In the genomic region with DNA sequence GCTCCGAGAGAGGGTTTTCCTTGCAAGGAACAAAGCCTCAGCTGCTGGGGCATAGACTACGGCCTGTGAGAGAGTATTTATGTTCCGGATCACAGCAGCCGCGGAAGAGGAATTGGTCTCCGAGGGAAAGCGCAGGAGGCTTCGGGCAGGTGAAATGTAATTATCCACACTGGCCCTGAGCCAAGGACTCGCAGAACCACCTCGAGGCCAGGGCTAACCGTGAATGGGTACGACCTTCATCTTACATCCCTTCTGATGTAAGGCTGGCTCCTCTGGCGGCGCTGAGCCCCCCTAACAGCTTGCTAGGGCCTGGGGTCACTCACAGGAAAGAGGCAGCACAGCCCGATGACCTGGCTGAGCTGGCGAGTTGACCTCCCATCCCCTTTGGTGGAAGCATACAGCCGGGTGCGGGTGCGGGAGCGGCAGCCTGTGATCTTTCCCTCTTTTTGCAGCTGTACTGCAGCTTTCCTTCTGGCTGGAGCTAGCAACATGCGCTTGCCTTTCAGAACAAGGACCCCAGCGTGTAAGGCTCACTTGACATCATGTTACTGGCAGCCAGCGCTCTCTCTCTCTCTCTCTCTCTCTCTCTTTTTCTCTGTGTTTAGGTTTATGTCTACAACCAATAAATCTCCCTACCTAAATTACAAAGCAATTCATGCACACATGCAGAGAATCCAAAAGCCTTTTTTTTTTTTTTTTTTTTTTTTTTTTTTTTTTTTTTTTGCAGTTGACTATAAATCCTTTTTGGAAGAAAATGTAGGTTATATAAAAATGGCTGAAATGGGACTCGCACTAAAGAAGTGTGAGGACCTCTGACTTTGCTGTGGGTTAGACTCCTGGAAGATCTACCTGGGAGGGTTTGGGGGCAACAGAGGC, we compare ENCODE assay signal across 8 mouse cellular contexts. TPM values are rescaled to one million over a fixed set of nuclear protein-coding genes. Genes with fewer than 3 reads are reported as not detected.
DNase-seq lines count a peak whose midpoint lies in the region; ATAC-seq and TF ChIP-seq lines count a peak whose summit lies in the region.

No protein-coding gene starts in this region.

- no peaks in the 10 kb centered on the region for H3K9me3 ChIP-seq in CH12.LX (replicated peaks; ENCODE audit: low read length)
- no peaks in the 10 kb centered on the region for H3K9me3 ChIP-seq in forebrain, embryonic 11.5 days (ENCODE audit: control insufficient read depth, low read length)
- H3K9me3 ChIP-seq in limb, embryonic 14.5 days (ENCODE audit: control insufficient read depth, low read length): no peaks in the 10 kb centered on the region

- no peak for TF ChIP-seq RAD21 in CH12.LX (IDR thresholded peaks at IDR 0.05; ENCODE audit: low read depth, low read length)

- no peak for TF ChIP-seq EP300 in CH12.LX (IDR thresholded peaks at IDR 0.05; ENCODE audit: low read length)

- no peak overlapping the region for H3K9ac ChIP-seq in CH12.LX (ENCODE audit: insufficient read depth, low read depth)
- no peak overlapping the region for H3K9ac ChIP-seq in forebrain, embryonic 11.5 days (ENCODE audit: low read length)
- H3K9ac ChIP-seq in limb, embryonic 14.5 days (ENCODE audit: low read depth, low read length, severe bottlenecking): peak overlapping the region; percentile 41

- H3K4me1 ChIP-seq in CH12.LX (ENCODE audit: control insufficient read depth in 1 of 2, insufficient read depth in 2 of 2): peaks cover 0 to 12% of the 10 kb centered on the region in 2 experiments; a peak in 2 of 4 replicates
- H3K4me1 ChIP-seq in forebrain, embryonic 11.5 days (replicated peaks; ENCODE audit: control insufficient read depth, insufficient read depth, low read length): no peaks in the 10 kb centered on the region
- H3K4me1 ChIP-seq in limb, embryonic 14.5 days (ENCODE audit: control insufficient read depth, insufficient read depth, low read length): peaks cover 15% of the 10 kb centered on the region; the same call in 1 of the 2 replicates

- DNase-seq in cerebellum, adult 9-11 months: peak; percentile 6
- no peak for DNase-seq in cerebellum, adult 11 months
- no peak for DNase-seq in CH12.LX (ENCODE audit: extremely low read depth)
- DNase-seq in forebrain, embryonic 11.5 days (ENCODE audit: low spot score): no peak
- peak; percentile 53 for DNase-seq in limb, embryonic 14.5 days (ENCODE audit: low spot score)
- DNase-seq in gastrocnemius, postnatal 25 days: no peak
- DNase-seq in right cerebral cortex, adult 2 months (ENCODE audit: low spot score in 2 of 2): no peak

- H3K79me2 ChIP-seq in CH12.LX (replicated peaks; ENCODE audit: control insufficient read depth, extremely low read depth, insufficient read depth, poor library complexity, severe bottlenecking): no peaks in the 10 kb centered on the region

- no peak overlapping the region for H3K27ac ChIP-seq in CH12.LX (ENCODE audit: insufficient read depth, low read depth)
- H3K27ac ChIP-seq in forebrain, embryonic 11.5 days (ENCODE audit: low read depth, low read length): no peak overlapping the region
- H3K27ac ChIP-seq in limb, embryonic 14.5 days (replicated peaks; ENCODE audit: low read depth, low read length): 0 out of 2 replicates have a peak overlapping the region, but pooled peaks have one; percentile 30

- no peaks in the 10 kb centered on the region for H3K27me3 ChIP-seq in CH12.LX (replicated peaks)
- no peaks in the 10 kb centered on the region for H3K27me3 ChIP-seq in forebrain, embryonic 11.5 days (ENCODE audit: control insufficient read depth, insufficient read depth, low read length)
- H3K27me3 ChIP-seq in limb, embryonic 14.5 days (ENCODE audit: control insufficient read depth, insufficient read depth, low read length): no peaks in the 10 kb centered on the region

- no peak for TF ChIP-seq POLR2A in CH12.LX (IDR thresholded peaks at IDR 0.05; ENCODE audit: low read depth, low read length)
- TF ChIP-seq POLR2A in limb, embryonic 14.5 days (IDR thresholded peaks at IDR 0.05; ENCODE audit: borderline replicate concordance, extremely low read depth, insufficient read depth, insufficient read length): no peak

- no peak overlapping the region for H3K4me3 ChIP-seq in CH12.LX (replicated peaks in 1 of 3; ENCODE audit: low read depth in 2 of 3, low read length in 2 of 3, poor library complexity in 1 of 3)
- H3K4me3 ChIP-seq in forebrain, embryonic 11.5 days (ENCODE audit: low read depth, low read length): no peak overlapping the region
- H3K4me3 ChIP-seq in limb, embryonic 14.5 days (replicated peaks; ENCODE audit: low read length): peak overlapping the region; percentile 22

- no peak for ATAC-seq in forebrain, embryonic 11.5 days (replicated peaks; ENCODE audit: low FRiP score)
- ATAC-seq in limb, embryonic 14.5 days (ENCODE audit: low FRiP score, low read depth): peak; percentile 28; the same call in 1 of the 2 replicates
- ATAC-seq in megakaryocyte, adult 5-6 weeks (ENCODE audit: poor library complexity, severe bottlenecking): no peak

- dilution Hi-C loops in CH12.LX (cut with MboI; ENCODE audit: extremely low pct_ligation_motif_present, extremely low pct_unique_long_range_greater_than_20kb, low sequenced_read_pairs): no loop called here

- H3K4me2 ChIP-seq in CH12.LX (ENCODE audit: insufficient read depth, low read depth, poor library complexity, severe bottlenecking): no peak overlapping the region
- peak overlapping the region; percentile 32; the same call in 1 of the 2 replicates for H3K4me2 ChIP-seq in forebrain, embryonic 11.5 days (ENCODE audit: low read depth, low read length, severe bottlenecking)
- H3K4me2 ChIP-seq in limb, embryonic 14.5 days (replicated peaks; ENCODE audit: low read depth, low read length, severe bottlenecking): peak overlapping the region; percentile 50

- 56% methylated on average over 24 of the region's 24 CpGs for WGBS in forebrain, embryonic 11.5 days
- WGBS in limb, embryonic 14.5 days: 24% methylated on average over 24 of the region's 24 CpGs

- H3K36me3 ChIP-seq in CH12.LX (replicated peaks in 1 of 2; ENCODE audit: control insufficient read depth in 1 of 2, insufficient read depth in 1 of 2, low read length in 1 of 2): no peaks in the 10 kb centered on the region
- H3K36me3 ChIP-seq in forebrain, embryonic 11.5 days (ENCODE audit: control insufficient read depth, insufficient read depth, low read length): no peaks in the 10 kb centered on the region
- no peaks in the 10 kb centered on the region for H3K36me3 ChIP-seq in limb, embryonic 14.5 days (ENCODE audit: control insufficient read depth, insufficient read depth, low read length)

- in situ Hi-C loops in CH12.LX (cut with MboI; ENCODE audit: low pct_ligation_motif_present, low pct_unique_long_range_greater_than_20kb, low sequenced_read_pairs): no loop called here

- no peak for TF ChIP-seq CTCF in CH12.LX (conservative IDR thresholded peaks at IDR 0.05 in 1 of 2, IDR thresholded peaks at IDR 0.05 in 1 of 2; ENCODE audit: low read depth in 2 of 2, low read length in 2 of 2)

TF ChIP-seq in CH12.LX, 34 proteins besides CTCF, POLR2A, EP300 and RAD21:
- TF ChIP-seq MXI1 (IDR thresholded peaks at IDR 0.05; ENCODE audit: low read depth, low read length) (no peak), CHD1 (IDR thresholded peaks at IDR 0.05; ENCODE audit: low read depth, low read length) (no peak), ZNF384 (IDR thresholded peaks at IDR 0.05; ENCODE audit: low read depth, low read length) (peak; percentile 66)

RNA-seq across cellular contexts. Expression of a gene that starts 52.9 kb away (rescaled TPM):
- total RNA-seq in CH12.LX (2012; rRNA removed) (5.4 and 5.9 TPM in 2 replicates), CH12.LX (2014; rRNA removed) (10.5 and 10.6 TPM in 2 replicates)
- polyA plus RNA-seq in CH12.LX (2012; ENCODE audit: insufficient read length, low read depth): 9.7 and 10.8 TPM in 2 replicates
- 7.8 and 9.1 TPM in 2 replicates for polyA plus RNA-seq in forebrain, embryonic 11.5 days (2014; fragmentation: Nextera tagmentation; extraction: Ambion mirVana)
- polyA plus RNA-seq in limb, embryonic 14.5 days (2012; rRNA removed): 7.1 and 8.0 TPM in 2 replicates
- polyA plus RNA-seq in limb, embryonic 14.5 days (2014; fragmentation: Nextera tagmentation; extraction: Ambion mirVana): 11.0 and 12.6 TPM in 2 replicates
- 10 to 100 TPM; 35.2 to 49.8 TPM for total RNA-seq in gastrocnemius, postnatal 25 days (2021)
- total RNA-seq in megakaryocyte, adult 5-6 weeks (2015): 37.6 and 39.2 TPM in 2 replicates
- 15.3 and 18.3 TPM in 2 replicates for total RNA-seq in megakaryocyte, adult 5-6 weeks (2017)

Comparison
In these comparisons a context has a peak if more than half of its experiments do, and no peak if none do; other contexts are left out.
1. DNase-seq: peak in cerebellum, adult 9-11 months (single experiment) and limb, embryonic 14.5 days (single experiment); none in cerebellum, adult 11 months (single experiment), CH12.LX (single experiment), forebrain, embryonic 11.5 days (single experiment), gastrocnemius, postnatal 25 days (single experiment) and right cerebral cortex, adult 2 months (0 of 2).